Mouse (Mus musculus) MEL (cell line): ENCODE results near the gene Anapc11.

Experiments used
- GATA1 ChIP-seq: IDR thresholded peaks from 2 replicates; pipeline ENCODE4 v1.6.1; 2011; ENCODE audit warnings: low read depth, low read length, improper control_type of control experiment
- POLR2A ChIP-seq, 2 experiments: IDR thresholded peaks; 2 replicates each; pipeline ENCODE4 v1.6.1; 2011 to 2012; ENCODE audit warnings: low read length in 2 of 2, mild to moderate bottlenecking in 2 of 2, control low read depth in 1 of 2, improper control_type of control experiment in 1 of 2, low read depth in 1 of 2, moderate library complexity in 1 of 2; ENCODE audit not compliant: control insufficient read depth in 1 of 2, insufficient read depth in 1 of 2, poor library complexity in 1 of 2
- TAL1 ChIP-seq: IDR thresholded peaks from 2 replicates; pipeline ENCODE4 v1.6.1; 2012; ENCODE audit warnings: mild to moderate bottlenecking, inconsistent platforms, low read length, moderate library complexity, mixed read lengths

GRCm38 (mm10) chr11:120634810-120635209, 36.6 kb downstream of the Anapc11 start:
- TF ChIP-seq TAL1, result no peak
- no peak for TF ChIP-seq GATA1
- no peak for TF ChIP-seq POLR2A (IDR thresholded peaks at IDR 0.05; ENCODE audit: control insufficient read depth in 1 of 2, insufficient read depth in 1 of 2, low read depth in 1 of 2, low read length in 2 of 2, poor library complexity in 1 of 2)
